Mouse (Mus musculus) 416B (cell line): ENCODE measurements at regions not wholly inside any gene's neighbourhood (a gene's known extent, or its start where the extent isn't known, plus 50 kb on each side); places are given as distances from the start of the nearest gene placed in this dataset.

Source experiments
- DNase-seq: peaks from one replicate; pipeline ENCODE4 v3.0.0; 2011; ENCODE audit warnings: low read depth

- DNase-seq, result no peak
Observed at GRCm38 (mm10) chr5:55014952-55015351, 1016.7 kb downstream of the Stim2 start.

DNA sequence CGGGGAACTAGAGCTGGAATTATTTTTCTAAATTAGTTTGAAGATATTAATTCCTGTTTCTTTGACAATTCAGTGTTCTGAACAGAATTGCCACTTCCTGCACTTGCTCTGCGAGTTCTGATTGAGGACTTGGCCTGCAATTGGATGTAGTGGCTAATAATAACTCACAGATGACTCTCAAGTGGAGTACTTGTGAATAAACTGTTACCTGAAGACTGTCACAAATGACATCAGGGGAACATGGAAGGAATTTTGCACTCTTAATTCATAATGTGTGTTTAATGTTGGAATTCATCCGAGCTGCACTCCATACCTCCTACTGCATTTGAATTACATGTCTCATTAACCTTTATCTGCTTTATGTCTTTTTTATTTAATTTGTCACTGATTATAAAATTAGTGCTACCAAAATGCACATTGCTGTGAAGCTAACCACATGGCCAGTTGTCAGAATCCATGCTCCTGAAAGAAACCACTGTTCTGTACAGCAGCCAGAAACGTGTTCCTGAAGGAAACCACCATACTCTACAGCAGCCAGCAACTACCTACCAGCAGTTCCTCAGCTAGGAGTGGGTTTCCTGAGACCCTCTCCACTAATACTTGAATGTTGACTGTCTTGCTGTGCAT is 1051.1 kb downstream of the Stim2 start:
- peak; percentile 7 for DNase-seq
